Mouse (Mus musculus): ENCODE data around the gene Fastkd3. TPM values are rescaled to one million over a fixed set of nuclear protein-coding genes. Genes with fewer than 3 reads are reported as not detected.

Fastkd3 gene
- polyA plus RNA-seq, 1 experiment from 2014 or later: 21.8 TPM

- peaks cover 7% of the 10 kb centered on the region; the same call in 1 of the 2 replicates for H3K27me3 ChIP-seq (ENCODE audit: control insufficient read depth, insufficient read depth, low read length)
- peaks cover 5% of the 10 kb centered on the region; the same call in 1 of the 2 replicates for H3K4me1 ChIP-seq (ENCODE audit: control insufficient read depth, insufficient read depth, low read length)
- no peaks in the 10 kb centered on the region for H3K9me3 ChIP-seq (replicated peaks; ENCODE audit: control insufficient read depth, low read length)
- no peak overlapping the region for H3K9ac ChIP-seq (ENCODE audit: low read length)
- no peak for ATAC-seq (replicated peaks; ENCODE audit: extremely low read depth, insufficient read depth, low FRiP score)
- H3K4me2 ChIP-seq (ENCODE audit: low read depth, low read length): no peak overlapping the region
- H3K36me3 ChIP-seq (ENCODE audit: control insufficient read depth, insufficient read depth): no peaks in the 10 kb centered on the region
- no peak overlapping the region for H3K27ac ChIP-seq (ENCODE audit: low read length)
- no peak overlapping the region for H3K4me3 ChIP-seq (ENCODE audit: low read length)
These were observed 16.9 kb downstream of the Fastkd3 start for GRCm38 (mm10) chr13:68598953-68599352.

- no peaks in the 10 kb centered on the region for H3K9me3 ChIP-seq (replicated peaks; ENCODE audit: control insufficient read depth, low read length)
- no peaks in the 10 kb centered on the region for H3K36me3 ChIP-seq (ENCODE audit: control insufficient read depth, insufficient read depth)
- H3K27me3 ChIP-seq (ENCODE audit: control insufficient read depth, insufficient read depth, low read length): peaks cover 7% of the 10 kb centered on the region; the same call in 1 of the 2 replicates
- no peak overlapping the region for H3K9ac ChIP-seq (ENCODE audit: low read length)
- peaks cover 5% of the 10 kb centered on the region; the same call in 1 of the 2 replicates for H3K4me1 ChIP-seq (ENCODE audit: control insufficient read depth, insufficient read depth, low read length)
- no peak overlapping the region for H3K27ac ChIP-seq (ENCODE audit: low read length)
- ATAC-seq (replicated peaks; ENCODE audit: extremely low read depth, insufficient read depth, low FRiP score): no peak
- 0 out of 2 replicates have a peak overlapping the region, but pooled peaks have one; percentile 8 for H3K4me2 ChIP-seq (ENCODE audit: low read depth, low read length)
- 21% methylated on average over 6 of the region's 6 CpGs for WGBS
- H3K4me3 ChIP-seq (ENCODE audit: low read length): no peak overlapping the region
These were observed 19.1 kb downstream of the Fastkd3 start for GRCm38 (mm10) chr13:68601184-68601583.

DNA sequence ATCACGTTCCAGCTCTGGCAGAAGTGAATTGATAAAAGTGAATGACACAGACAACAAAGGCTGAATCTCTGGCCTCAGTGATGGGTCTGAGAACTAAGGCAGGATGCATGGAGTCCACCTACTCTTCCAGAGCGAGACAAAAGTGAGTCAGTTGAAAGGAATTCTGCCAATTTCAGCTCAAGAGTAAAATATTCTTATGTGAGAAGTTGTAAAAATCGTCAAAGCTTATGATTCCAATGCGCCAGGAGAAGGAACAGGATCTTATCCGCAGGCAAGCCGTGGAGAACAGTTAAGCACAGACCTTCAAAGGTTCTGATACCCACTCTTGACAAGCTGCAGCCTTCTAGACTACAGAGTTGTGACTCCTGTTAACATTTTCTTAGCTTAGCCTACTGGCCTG lies 21.1 kb downstream of the Fastkd3 start:
- no peak overlapping the region for H3K27ac ChIP-seq (ENCODE audit: low read length)
- H3K4me2 ChIP-seq (ENCODE audit: low read depth, low read length): no peak overlapping the region
- WGBS: 72% methylated on average over 6 of the region's 6 CpGs

DNA sequence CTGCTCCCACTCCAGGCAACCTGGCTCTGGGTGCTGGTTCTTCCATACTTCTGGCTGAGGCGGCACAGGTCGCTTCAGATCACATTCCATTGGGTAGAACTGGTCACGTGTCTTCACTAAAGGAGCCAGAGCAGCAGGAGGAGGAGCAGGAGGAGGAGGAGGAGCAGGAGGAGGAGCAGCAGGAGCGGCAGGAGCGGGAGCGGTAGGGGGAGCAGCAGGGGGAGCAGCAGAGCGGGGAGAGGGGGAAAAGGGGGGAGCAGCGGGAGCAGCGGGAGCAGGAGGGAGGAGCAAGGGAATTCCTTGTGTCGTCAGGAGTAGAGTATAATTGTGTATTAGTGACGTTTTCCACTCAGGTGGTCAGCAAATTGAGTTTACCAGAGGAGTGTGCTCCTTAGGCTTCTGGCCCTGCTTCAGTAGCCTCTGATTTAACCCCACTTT lies 23.7 kb downstream of the Fastkd3 start:
- peaks cover 5% of the 10 kb centered on the region; the same call in 1 of the 2 replicates for H3K4me1 ChIP-seq (ENCODE audit: control insufficient read depth, insufficient read depth, low read length)
- H3K27me3 ChIP-seq (ENCODE audit: control insufficient read depth, insufficient read depth, low read length): no peaks in the 10 kb centered on the region
- peak overlapping the region; percentile 38; the same call in 1 of the 2 replicates for H3K9ac ChIP-seq (ENCODE audit: low read length)
- 4% methylated on average over 11 of the region's 11 CpGs for WGBS
- H3K27ac ChIP-seq (ENCODE audit: low read length): no peak overlapping the region
- ATAC-seq (replicated peaks; ENCODE audit: extremely low read depth, insufficient read depth, low FRiP score): peak; percentile 72
- peak overlapping the region; percentile 31 for H3K4me3 ChIP-seq (ENCODE audit: low read length)
- peak overlapping the region; percentile 59 for H3K4me2 ChIP-seq (ENCODE audit: low read depth, low read length)
- H3K36me3 ChIP-seq (ENCODE audit: control insufficient read depth, insufficient read depth): no peaks in the 10 kb centered on the region
- H3K9me3 ChIP-seq (replicated peaks; ENCODE audit: control insufficient read depth, low read length): no peaks in the 10 kb centered on the region

More for the DNA sequence above, 21.1 kb downstream of the Fastkd3 start:
- H3K27me3 ChIP-seq (ENCODE audit: control insufficient read depth, insufficient read depth, low read length): peaks cover 2% of the 10 kb centered on the region; the same call in 1 of the 2 replicates
- H3K4me3 ChIP-seq (ENCODE audit: low read length): no peak overlapping the region
- no peak overlapping the region for H3K9ac ChIP-seq (ENCODE audit: low read length)
- H3K9me3 ChIP-seq (replicated peaks; ENCODE audit: control insufficient read depth, low read length): no peaks in the 10 kb centered on the region
- H3K36me3 ChIP-seq (ENCODE audit: control insufficient read depth, insufficient read depth): no peaks in the 10 kb centered on the region
- H3K4me1 ChIP-seq (ENCODE audit: control insufficient read depth, insufficient read depth, low read length): peaks cover 5% of the 10 kb centered on the region; the same call in 1 of the 2 replicates
- no peak for ATAC-seq (replicated peaks; ENCODE audit: extremely low read depth, insufficient read depth, low FRiP score)

DNA sequence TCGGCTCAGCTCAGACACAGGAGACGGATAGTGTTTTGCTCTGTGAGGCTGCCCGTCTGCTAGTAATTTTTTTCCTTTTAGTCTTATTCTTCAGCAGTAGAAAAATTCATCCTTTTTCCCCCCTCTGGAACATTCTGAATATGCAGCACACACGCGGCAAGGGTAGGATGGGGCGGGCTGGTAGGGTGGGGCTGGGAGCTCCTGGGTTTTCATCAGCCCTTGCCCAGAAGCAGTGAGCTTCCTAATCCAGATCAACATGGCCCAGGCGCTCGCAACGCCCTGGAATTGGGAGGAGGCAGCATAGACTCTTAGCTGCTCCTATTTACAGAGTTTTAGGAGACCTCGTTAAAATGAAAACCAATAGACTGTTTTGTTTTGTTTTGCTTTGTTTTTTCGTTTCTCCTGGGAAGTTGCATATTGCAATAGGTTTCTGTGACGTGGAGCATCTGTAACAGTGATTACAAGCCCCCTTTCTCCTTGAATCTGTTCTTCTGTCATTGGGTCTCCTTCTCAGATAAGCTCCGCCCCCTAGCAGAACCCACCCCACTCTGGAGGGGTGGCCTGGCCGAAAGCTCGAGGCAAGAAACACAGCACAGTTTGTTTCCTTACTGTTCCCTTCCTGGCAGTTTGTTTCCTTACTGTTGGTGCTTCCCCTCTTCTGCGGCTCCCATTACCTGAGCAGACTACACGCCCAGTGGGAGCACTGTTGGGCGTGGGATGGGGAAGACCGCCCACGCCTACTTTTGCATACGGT lies 25.8 kb downstream of the Fastkd3 start:
- H3K27ac ChIP-seq (ENCODE audit: low read length): no peak overlapping the region
- H3K4me2 ChIP-seq (ENCODE audit: low read depth, low read length): peak overlapping the region; percentile 58
- H3K9ac ChIP-seq (ENCODE audit: low read length): peak overlapping the region; percentile 15; the same call in 1 of the 2 replicates
- no peaks in the 10 kb centered on the region for H3K27me3 ChIP-seq (ENCODE audit: control insufficient read depth, insufficient read depth, low read length)
- peak overlapping the region; percentile 28 for H3K4me3 ChIP-seq (ENCODE audit: low read length)
- H3K36me3 ChIP-seq (ENCODE audit: control insufficient read depth, insufficient read depth): no peaks in the 10 kb centered on the region
- H3K9me3 ChIP-seq (replicated peaks; ENCODE audit: control insufficient read depth, low read length): no peaks in the 10 kb centered on the region
- H3K4me1 ChIP-seq (ENCODE audit: control insufficient read depth, insufficient read depth, low read length): no peaks in the 10 kb centered on the region; the same call in 1 of the 2 replicates
- no peak for ATAC-seq (replicated peaks; ENCODE audit: extremely low read depth, insufficient read depth, low FRiP score)
- 41% methylated on average over 21 of the region's 21 CpGs for WGBS

GRCm38 (mm10) chr13:68622792-68623191 lies 40.8 kb downstream of the Fastkd3 start:
- no peaks in the 10 kb centered on the region for H3K4me1 ChIP-seq (ENCODE audit: control insufficient read depth, insufficient read depth, low read length)
- H3K36me3 ChIP-seq (ENCODE audit: control insufficient read depth, insufficient read depth): no peaks in the 10 kb centered on the region
- no peak overlapping the region for H3K27ac ChIP-seq (ENCODE audit: low read length)
- no peaks in the 10 kb centered on the region for H3K9me3 ChIP-seq (replicated peaks; ENCODE audit: control insufficient read depth, low read length)
- H3K4me2 ChIP-seq (ENCODE audit: low read depth, low read length): no peak overlapping the region
- WGBS: 47% methylated on average over 6 of the region's 6 CpGs
- ATAC-seq (replicated peaks; ENCODE audit: extremely low read depth, insufficient read depth, low FRiP score): no peak
- H3K27me3 ChIP-seq (ENCODE audit: control insufficient read depth, insufficient read depth, low read length): no peaks in the 10 kb centered on the region
- no peak overlapping the region for H3K4me3 ChIP-seq (ENCODE audit: low read length)
- no peak overlapping the region for H3K9ac ChIP-seq (ENCODE audit: low read length)

GRCm38 (mm10) chr13:68627041-68627440 lies 45.0 kb downstream of the Fastkd3 start:
- ATAC-seq (replicated peaks; ENCODE audit: extremely low read depth, insufficient read depth, low FRiP score): no peak
- Histone ChIP-seq H3K4me1 (ENCODE audit: control insufficient read depth, insufficient read depth, low read length) (no peaks in the 10 kb centered on the region), H3K27me3 (ENCODE audit: control insufficient read depth, insufficient read depth, low read length) (no peaks in the 10 kb centered on the region), H3K4me3 (ENCODE audit: low read length) (no peak overlapping the region), H3K36me3 (ENCODE audit: control insufficient read depth, insufficient read depth) (no peaks in the 10 kb centered on the region), H3K4me2 (ENCODE audit: low read depth, low read length) (no peak overlapping the region), H3K9ac (ENCODE audit: low read length) (no peak overlapping the region), H3K9me3 (replicated peaks; ENCODE audit: control insufficient read depth, low read length) (no peaks in the 10 kb centered on the region), H3K27ac (ENCODE audit: low read length) (no peak overlapping the region)
- whole genome bisulfite sequencing: 67% methylated on average over 3 of the region's 3 CpGs

Other genes starting within 250 kb of the Fastkd3 start
- gene Mtrr, start 85 bp upstream of the Fastkd3 start, polyA plus RNA-seq (2015; fragmentation: Nextera tagmentation; extraction: Ambion mirVana): 20.3 and 21.1 TPM in 2 replicates
- 0.26 and 0.70 TPM in 2 replicates for gene 1700001L19Rik, start 15.2 kb downstream of the Fastkd3 start, polyA plus RNA-seq (2015; fragmentation: Nextera tagmentation; extraction: Ambion mirVana)